Mouse (Mus musculus): ENCODE measurements at regions not wholly inside any gene's neighbourhood (a gene's known extent, or its start where the extent isn't known, plus 50 kb on each side); places are given as distances from the start of the nearest gene placed in this dataset.

DNA sequence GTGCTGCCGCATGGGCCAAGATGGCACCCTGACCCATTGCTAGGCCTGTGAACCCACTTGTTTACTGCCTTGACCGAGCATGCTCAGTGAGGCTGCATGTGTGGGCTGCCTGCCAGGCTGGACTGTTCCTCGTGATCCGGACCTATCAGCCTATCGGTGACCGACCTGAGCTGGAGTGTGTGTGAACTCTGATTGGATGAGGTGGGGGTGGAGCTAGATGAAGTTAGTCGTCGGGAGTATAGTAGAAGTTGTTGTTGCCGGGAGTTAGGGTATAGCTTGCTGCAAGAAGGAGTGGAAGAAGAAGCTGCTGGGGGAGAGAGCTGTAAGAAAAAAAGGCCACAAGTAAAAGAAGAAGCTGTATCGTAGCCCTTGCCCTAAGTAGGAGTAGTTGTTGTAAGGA lies 122.3 kb upstream of the Krtap11-1 start:
- Histone ChIP-seq H3K4me3 (ENCODE audit: low read length) (no peak overlapping the region), H3K4me2 (ENCODE audit: low read depth, low read length) (no peak overlapping the region), H3K9ac (ENCODE audit: low read length) (no peak overlapping the region), H3K9me3 (replicated peaks; ENCODE audit: control insufficient read depth, low read length) (no peaks in the 10 kb centered on the region), H3K4me1 (ENCODE audit: control insufficient read depth, insufficient read depth, low read length) (0 out of 2 replicates have a peak, but pooled peaks cover 3% of the 10 kb centered on the region), H3K27me3 (ENCODE audit: control insufficient read depth, insufficient read depth, low read length) (no peaks in the 10 kb centered on the region), H3K36me3 (ENCODE audit: control insufficient read depth, insufficient read depth) (no peaks in the 10 kb centered on the region), H3K27ac (ENCODE audit: low read length) (no peak overlapping the region)
- no peak for ATAC-seq (replicated peaks; ENCODE audit: extremely low read depth, insufficient read depth, low FRiP score)
- WGBS: 79% methylated on average over 10 of the region's 10 CpGs

DNA sequence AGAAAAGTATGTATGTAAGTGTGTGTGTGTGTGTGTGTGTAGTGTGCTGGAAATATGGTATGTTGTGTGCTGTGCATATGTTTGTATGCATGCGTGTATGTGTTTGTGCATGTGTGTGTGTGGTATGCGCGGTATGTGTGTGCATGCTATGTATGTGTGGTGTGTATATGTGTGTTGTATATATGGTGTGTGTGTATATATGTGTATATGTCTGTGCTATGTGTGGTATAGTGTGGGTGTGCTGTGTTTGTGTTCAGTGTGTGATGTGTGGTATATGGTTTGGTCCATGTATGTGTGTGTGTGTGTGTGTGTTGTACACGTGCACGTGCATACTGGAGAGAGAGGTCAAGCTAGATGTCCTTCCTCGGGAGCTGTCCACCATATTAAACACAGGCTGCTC lies 108.5 kb upstream of the Krtap11-1 start:
- H3K9ac ChIP-seq (ENCODE audit: low read length): no peak overlapping the region
- no peak overlapping the region for H3K4me2 ChIP-seq (ENCODE audit: low read depth, low read length)
- no peak overlapping the region for H3K27ac ChIP-seq (ENCODE audit: low read length)
- peaks cover 2% of the 10 kb centered on the region; the same call in 1 of the 2 replicates for H3K4me1 ChIP-seq (ENCODE audit: control insufficient read depth, insufficient read depth, low read length)
- H3K9me3 ChIP-seq (replicated peaks; ENCODE audit: control insufficient read depth, low read length): no peaks in the 10 kb centered on the region
- no peak overlapping the region for H3K4me3 ChIP-seq (ENCODE audit: low read length)
- H3K27me3 ChIP-seq (ENCODE audit: control insufficient read depth, insufficient read depth, low read length): no peaks in the 10 kb centered on the region
- 84% methylated on average over 6 of the region's 6 CpGs for WGBS
- no peak for ATAC-seq (replicated peaks; ENCODE audit: extremely low read depth, insufficient read depth, low FRiP score)
- H3K36me3 ChIP-seq (ENCODE audit: control insufficient read depth, insufficient read depth): no peaks in the 10 kb centered on the region

DNA sequence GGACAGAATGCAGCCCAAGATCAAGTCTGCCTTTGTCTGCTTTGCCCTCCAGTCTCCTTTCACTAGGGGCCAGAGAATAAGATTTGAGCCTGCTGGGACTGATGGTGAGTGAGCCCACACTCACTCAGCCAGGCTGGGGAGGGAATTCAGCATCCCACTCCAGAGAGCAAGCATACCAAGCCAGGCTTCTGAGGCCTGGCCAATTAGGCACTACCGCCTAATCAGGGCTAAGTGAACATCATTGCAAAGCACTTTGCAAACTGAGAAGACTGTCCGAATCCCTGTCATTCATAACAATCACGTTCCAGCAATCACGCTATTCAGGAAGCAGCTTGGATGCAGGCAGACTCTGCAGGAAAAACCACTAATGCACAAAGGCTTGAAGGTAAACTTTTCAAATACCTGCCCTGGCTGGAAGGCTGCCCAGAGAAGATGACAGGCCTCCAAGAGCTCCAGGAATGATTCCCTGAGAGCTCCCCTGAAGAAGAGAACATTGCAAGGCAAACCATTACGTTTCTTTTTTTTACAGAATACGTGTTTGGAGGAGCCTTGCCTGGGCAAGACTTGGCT lies 107.5 kb upstream of the Krtap11-1 start:
- peaks cover 2% of the 10 kb centered on the region; the same call in 1 of the 2 replicates for H3K4me1 ChIP-seq (ENCODE audit: control insufficient read depth, insufficient read depth, low read length)
- no peaks in the 10 kb centered on the region for H3K9me3 ChIP-seq (replicated peaks; ENCODE audit: control insufficient read depth, low read length)
- ATAC-seq (replicated peaks; ENCODE audit: extremely low read depth, insufficient read depth, low FRiP score): no peak
- 58% methylated on average over 6 of the region's 6 CpGs for WGBS
- no peak overlapping the region for H3K9ac ChIP-seq (ENCODE audit: low read length)
- H3K4me3 ChIP-seq (ENCODE audit: low read length): no peak overlapping the region
- no peak overlapping the region for H3K4me2 ChIP-seq (ENCODE audit: low read depth, low read length)
- no peaks in the 10 kb centered on the region for H3K27me3 ChIP-seq (ENCODE audit: control insufficient read depth, insufficient read depth, low read length)
- no peak overlapping the region for H3K27ac ChIP-seq (ENCODE audit: low read length)
- H3K36me3 ChIP-seq (ENCODE audit: control insufficient read depth, insufficient read depth): no peaks in the 10 kb centered on the region

DNA sequence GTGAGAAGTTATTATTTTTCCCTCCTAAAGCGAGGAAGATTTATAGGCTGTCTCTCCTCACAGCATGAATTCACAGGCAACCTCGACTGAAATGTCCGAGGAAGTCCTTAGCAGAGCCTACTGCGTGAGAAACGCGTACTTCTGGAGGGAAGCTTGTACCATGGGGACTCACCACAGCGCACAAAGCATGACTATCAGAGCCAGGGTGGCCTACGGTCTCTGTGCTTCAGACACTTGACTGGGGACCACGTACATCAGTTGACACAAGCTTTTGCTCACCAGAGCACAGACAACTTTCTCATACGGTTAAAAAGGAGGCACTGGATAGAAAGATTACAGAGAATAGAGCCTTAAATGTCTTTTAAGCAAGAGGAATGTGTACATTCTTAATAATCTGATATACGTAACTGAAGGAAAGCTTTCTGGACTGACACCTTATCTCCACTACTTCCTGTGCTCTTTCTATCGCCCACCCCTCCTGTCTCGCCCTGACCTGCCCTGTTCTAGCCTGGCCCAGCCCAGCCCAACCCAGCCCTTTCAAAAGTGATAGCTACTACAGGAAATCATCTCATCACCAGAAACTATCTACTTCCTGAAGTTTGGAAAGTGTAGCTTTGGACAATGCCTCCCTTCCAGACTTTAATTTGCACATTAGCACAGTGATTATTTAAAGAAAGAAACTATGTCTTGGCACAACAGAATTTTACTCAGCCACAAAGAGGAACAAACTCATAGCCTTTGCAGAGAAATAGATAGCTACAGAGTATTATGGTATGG lies 104.2 kb upstream of the Krtap11-1 start:
- Histone ChIP-seq H3K27ac (ENCODE audit: low read length) (no peak overlapping the region), H3K4me3 (ENCODE audit: low read length) (no peak overlapping the region), H3K4me1 (ENCODE audit: control insufficient read depth, insufficient read depth, low read length) (peaks cover 2% of the 10 kb centered on the region; the same call in 1 of the 2 replicates), H3K36me3 (ENCODE audit: control insufficient read depth, insufficient read depth) (no peaks in the 10 kb centered on the region), H3K27me3 (ENCODE audit: control insufficient read depth, insufficient read depth, low read length) (no peaks in the 10 kb centered on the region), H3K9me3 (replicated peaks; ENCODE audit: control insufficient read depth, low read length) (no peaks in the 10 kb centered on the region), H3K9ac (ENCODE audit: low read length) (no peak overlapping the region), H3K4me2 (ENCODE audit: low read depth, low read length) (no peak overlapping the region)
- no peak for ATAC-seq (replicated peaks; ENCODE audit: extremely low read depth, insufficient read depth, low FRiP score)
- WGBS: 49% methylated on average over 13 of the region's 13 CpGs

DNA sequence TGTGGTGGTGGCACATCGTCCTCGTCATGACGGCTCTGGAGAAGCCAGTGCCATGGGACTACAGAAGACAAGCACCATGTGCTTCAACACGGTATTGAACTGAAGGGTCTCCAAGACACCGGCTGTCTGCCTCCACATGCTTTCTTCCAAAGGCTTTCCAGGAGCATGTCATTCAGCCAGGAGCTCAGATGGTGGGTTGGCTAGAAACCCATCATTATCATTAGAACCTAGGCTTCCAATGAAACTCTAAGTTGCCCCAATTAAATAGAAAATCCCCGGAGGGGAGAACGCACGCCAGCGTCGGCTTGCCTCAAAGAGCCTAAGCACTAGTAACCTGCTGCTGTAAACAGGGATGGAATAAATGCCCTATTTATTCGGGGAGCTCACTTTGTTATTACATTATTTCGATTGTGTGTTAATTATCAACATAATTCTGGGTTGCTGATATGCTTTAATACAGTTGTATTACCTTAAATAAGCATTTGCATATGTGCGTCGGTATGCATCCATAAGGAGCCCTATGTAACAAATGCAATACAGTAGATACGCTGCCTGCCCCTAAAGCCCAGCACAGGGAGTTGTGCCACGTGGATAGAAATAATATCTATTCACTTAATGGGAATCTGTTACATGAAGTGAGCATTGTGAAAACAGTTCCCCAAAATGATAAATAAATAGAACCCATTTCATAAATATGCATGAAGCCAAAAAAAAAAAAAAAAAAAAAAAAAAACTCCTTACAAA lies 103.3 kb upstream of the Krtap11-1 start:
- Histone ChIP-seq H3K4me3 (ENCODE audit: low read length) (no peak overlapping the region), H3K9me3 (replicated peaks; ENCODE audit: control insufficient read depth, low read length) (no peaks in the 10 kb centered on the region), H3K4me2 (ENCODE audit: low read depth, low read length) (no peak overlapping the region), H3K27ac (ENCODE audit: low read length) (no peak overlapping the region), H3K4me1 (ENCODE audit: control insufficient read depth, insufficient read depth, low read length) (peaks cover 2% of the 10 kb centered on the region; the same call in 1 of the 2 replicates), H3K27me3 (ENCODE audit: control insufficient read depth, insufficient read depth, low read length) (no peaks in the 10 kb centered on the region), H3K36me3 (ENCODE audit: control insufficient read depth, insufficient read depth) (no peaks in the 10 kb centered on the region), H3K9ac (ENCODE audit: low read length) (no peak overlapping the region)
- no peak for ATAC-seq (replicated peaks; ENCODE audit: extremely low read depth, insufficient read depth, low FRiP score)
- WGBS: 91% methylated on average over 16 of the region's 16 CpGs

DNA sequence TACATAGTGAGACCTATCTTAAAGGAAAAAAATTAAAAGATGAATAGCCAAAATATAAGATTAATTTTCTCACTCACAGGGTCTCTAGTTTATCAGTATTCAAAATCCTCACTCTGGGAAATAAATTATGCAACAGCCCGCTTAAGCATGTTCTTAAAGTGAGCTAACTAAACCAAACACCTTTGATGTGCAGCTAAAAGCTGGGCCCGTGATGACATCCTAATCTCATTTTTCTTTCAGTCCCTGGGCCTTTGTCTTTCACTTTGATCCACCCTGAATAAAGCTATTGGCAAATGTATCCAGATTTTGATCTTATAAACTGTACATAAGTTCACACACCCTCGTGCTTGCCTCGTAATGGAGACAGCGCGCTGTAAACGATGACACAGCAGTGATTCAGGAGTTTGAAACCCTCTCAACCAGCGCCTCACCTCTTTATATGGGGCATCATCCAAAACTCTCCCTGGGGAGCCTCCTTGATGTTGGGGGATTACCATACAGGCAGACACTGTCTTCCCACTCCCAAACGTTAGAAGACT lies 100.3 kb upstream of the Krtap11-1 start:
- WGBS: 74% methylated on average over 9 of the region's 9 CpGs
- Histone ChIP-seq H3K27ac (ENCODE audit: low read length) (no peak overlapping the region), H3K27me3 (ENCODE audit: control insufficient read depth, insufficient read depth, low read length) (no peaks in the 10 kb centered on the region), H3K4me3 (ENCODE audit: low read length) (no peak overlapping the region), H3K36me3 (ENCODE audit: control insufficient read depth, insufficient read depth) (no peaks in the 10 kb centered on the region), H3K9ac (ENCODE audit: low read length) (no peak overlapping the region), H3K4me2 (ENCODE audit: low read depth, low read length) (no peak overlapping the region), H3K9me3 (replicated peaks; ENCODE audit: control insufficient read depth, low read length) (no peaks in the 10 kb centered on the region), H3K4me1 (ENCODE audit: control insufficient read depth, insufficient read depth, low read length) (peaks cover 2% of the 10 kb centered on the region; the same call in 1 of the 2 replicates)
- no peak for ATAC-seq (replicated peaks; ENCODE audit: extremely low read depth, insufficient read depth, low FRiP score)

DNA sequence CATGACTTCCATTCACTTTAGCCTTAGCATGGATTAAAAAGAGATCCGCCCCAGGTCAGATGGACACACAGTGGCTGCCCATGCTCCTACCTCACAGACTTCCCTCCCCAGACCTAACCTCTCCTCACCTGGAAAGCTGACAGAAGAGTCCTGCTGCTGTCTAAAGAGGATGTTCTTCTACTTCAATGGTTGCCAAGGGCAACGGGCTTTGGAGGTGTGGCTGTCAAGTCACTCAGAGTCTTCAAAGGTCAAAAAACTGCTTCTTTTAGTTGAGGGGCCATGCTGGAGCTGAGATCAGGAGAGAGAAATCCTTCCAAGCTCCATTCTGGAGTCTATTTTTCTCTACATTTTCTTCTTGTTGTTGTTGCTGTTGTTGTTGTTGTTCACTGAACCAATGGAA lies 89.1 kb upstream of the Krtap11-1 start:
- H3K27ac ChIP-seq (ENCODE audit: low read length): no peak overlapping the region
- no peaks in the 10 kb centered on the region for H3K27me3 ChIP-seq (ENCODE audit: control insufficient read depth, insufficient read depth, low read length)
- no peaks in the 10 kb centered on the region for H3K9me3 ChIP-seq (replicated peaks; ENCODE audit: control insufficient read depth, low read length)
- 60% methylated on average over 2 of the region's 2 CpGs for WGBS
- H3K4me2 ChIP-seq (ENCODE audit: low read depth, low read length): no peak overlapping the region
- no peak overlapping the region for H3K9ac ChIP-seq (ENCODE audit: low read length)
- ATAC-seq (replicated peaks; ENCODE audit: extremely low read depth, insufficient read depth, low FRiP score): no peak
- H3K36me3 ChIP-seq (ENCODE audit: control insufficient read depth, insufficient read depth): no peaks in the 10 kb centered on the region
- H3K4me1 ChIP-seq (ENCODE audit: control insufficient read depth, insufficient read depth, low read length): no peaks in the 10 kb centered on the region
- H3K4me3 ChIP-seq (ENCODE audit: low read length): no peak overlapping the region

DNA sequence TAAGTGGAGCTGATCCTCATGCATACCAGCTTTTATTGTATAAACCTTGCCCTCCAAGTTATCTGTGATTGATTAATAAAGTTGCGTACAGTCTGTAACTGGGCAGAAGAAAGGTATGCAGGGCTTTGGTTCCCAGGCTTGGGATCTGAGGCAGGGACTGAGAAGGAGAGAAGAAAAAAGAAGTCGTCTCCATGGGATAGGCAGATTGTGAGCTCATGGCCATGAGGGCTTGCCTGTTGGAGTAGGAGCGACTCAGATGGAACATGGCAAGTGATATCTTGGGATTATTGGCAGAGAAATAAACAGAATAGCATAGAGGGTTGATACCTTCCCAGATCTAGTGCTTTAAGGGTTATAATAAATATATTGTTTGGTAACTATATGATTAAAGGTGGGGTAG lies 85.1 kb upstream of the Krtap11-1 start:
- no peaks in the 10 kb centered on the region for H3K9me3 ChIP-seq (replicated peaks; ENCODE audit: control insufficient read depth, low read length)
- no peak overlapping the region for H3K4me2 ChIP-seq (ENCODE audit: low read depth, low read length)
- no peaks in the 10 kb centered on the region for H3K27me3 ChIP-seq (ENCODE audit: control insufficient read depth, insufficient read depth, low read length)
- WGBS: 79% methylated on average over 3 of the region's 3 CpGs
- no peaks in the 10 kb centered on the region for H3K36me3 ChIP-seq (ENCODE audit: control insufficient read depth, insufficient read depth)
- no peak overlapping the region for H3K4me3 ChIP-seq (ENCODE audit: low read length)
- no peak for ATAC-seq (replicated peaks; ENCODE audit: extremely low read depth, insufficient read depth, low FRiP score)
- H3K9ac ChIP-seq (ENCODE audit: low read length): no peak overlapping the region
- H3K4me1 ChIP-seq (ENCODE audit: control insufficient read depth, insufficient read depth, low read length): no peaks in the 10 kb centered on the region
- H3K27ac ChIP-seq (ENCODE audit: low read length): no peak overlapping the region

DNA sequence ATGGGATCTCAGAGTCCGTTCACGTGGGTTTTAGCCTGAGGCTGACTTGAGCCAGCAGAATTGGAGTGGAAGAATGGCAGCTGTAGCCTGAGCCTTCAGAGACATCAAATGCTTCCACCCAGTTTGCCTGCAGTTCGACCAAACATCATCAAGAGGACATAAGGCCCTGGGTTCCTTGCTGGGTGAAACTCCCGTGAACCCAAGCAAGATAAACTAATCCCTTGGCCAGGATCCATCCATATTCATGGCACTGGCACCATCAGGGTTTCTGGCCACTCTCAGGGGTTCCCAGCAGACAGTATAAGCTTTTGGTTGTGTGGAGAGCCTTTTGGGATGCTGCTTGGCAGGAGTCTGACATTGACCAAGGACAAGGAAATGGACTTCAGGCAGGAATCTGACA lies 77.7 kb upstream of the Krtap11-1 start:
- Histone ChIP-seq H3K4me1 (ENCODE audit: control insufficient read depth, insufficient read depth, low read length) (no peaks in the 10 kb centered on the region), H3K27ac (ENCODE audit: low read length) (no peak overlapping the region), H3K9ac (ENCODE audit: low read length) (no peak overlapping the region), H3K9me3 (replicated peaks; ENCODE audit: control insufficient read depth, low read length) (no peaks in the 10 kb centered on the region; the same call in 1 of the 2 replicates), H3K36me3 (ENCODE audit: control insufficient read depth, insufficient read depth) (no peaks in the 10 kb centered on the region), H3K4me3 (ENCODE audit: low read length) (no peak overlapping the region), H3K4me2 (ENCODE audit: low read depth, low read length) (no peak overlapping the region), H3K27me3 (ENCODE audit: control insufficient read depth, insufficient read depth, low read length) (no peaks in the 10 kb centered on the region)
- 67% methylated on average over 4 of the region's 4 CpGs for WGBS
- no peak for ATAC-seq (replicated peaks; ENCODE audit: extremely low read depth, insufficient read depth, low FRiP score)

Data from heart, embryonic 16.5 days (tissue).